Mouse (Mus musculus) forebrain, embryonic 14.5 days (tissue): ENCODE results near the gene Thbs3. TPM values are rescaled to one million over a fixed set of nuclear protein-coding genes. Genes with fewer than 3 reads are reported as not detected.

Source experiments
- ATAC-seq: fragments of 200-750 bp; cut with Nextera tagmentation; 2 replicates; pipeline ENCODE4 v1.8.0; 2017; ENCODE audit warnings: mild to moderate bottlenecking, moderate library complexity
- DNase-seq: peaks from one replicate; pipeline ENCODE4 v3.0.0-alpha.2; 2015; ENCODE audit warnings: low spot score
- H3K27ac ChIP-seq: fragments of 300-500 bp; sonication (generic); 2 replicates; pipeline ENCODE4 v1.5.1; 2014; ENCODE audit warnings: low read depth, mild to moderate bottlenecking, control low read depth, low read length, moderate library complexity
- H3K27me3 ChIP-seq: fragments of 300-500 bp; sonication (generic); replicated peaks from 2 replicates; pipeline ENCODE4 v1.6.1; 2014; ENCODE audit warnings: low read length, control low read depth, mixed read lengths; ENCODE audit not compliant: control insufficient read depth, insufficient read depth
- H3K36me3 ChIP-seq: fragments of 300-500 bp; sonication (generic); 2 replicates; pipeline ENCODE4 v1.6.1; 2014; ENCODE audit warnings: low read length, control low read depth; ENCODE audit not compliant: control insufficient read depth, insufficient read depth
- H3K4me1 ChIP-seq: fragments of 300-500 bp; sonication (generic); 2 replicates; pipeline ENCODE4 v1.6.1; 2014; ENCODE audit warnings: antibody characterized with exemption, low read length, control low read depth; ENCODE audit not compliant: control insufficient read depth, insufficient read depth
- H3K4me2 ChIP-seq: fragments of 300-500 bp; sonication (generic); 2 replicates; pipeline ENCODE4 v1.6.1; 2014; ENCODE audit warnings: mild to moderate bottlenecking, control low read depth, low read length
- H3K4me3 ChIP-seq: fragments of 300-500 bp; sonication (generic); 2 replicates; pipeline ENCODE4 v1.5.1; 2014; ENCODE audit warnings: low read depth, low read length, control low read depth
- H3K9ac ChIP-seq: fragments of 300-500 bp; sonication (generic); 2 replicates; pipeline ENCODE4 v1.6.1; 2014; ENCODE audit warnings: mild to moderate bottlenecking, low read length, control low read depth, moderate library complexity
- H3K9me3 ChIP-seq: fragments of 300-500 bp; sonication (generic); replicated peaks from 2 replicates; pipeline ENCODE4 v1.6.1; 2016; ENCODE audit warnings: low read length, control low read depth, mixed read lengths; ENCODE audit not compliant: control insufficient read depth
- WGBS: fragments of 180-500 bp; shearing (Covaris S2); extraction: QIAGEN DNeasy Blood & Tissue Kit; methylation state at CpG from one replicate; pipeline ENCODE4 v1.1.7; 2014; 5-methylcytosine and 5-hydroxymethylcytosine counted together
- polyA plus RNA-seq: library from polyadenylated mRNA; unstranded; fragments of >200 nt; fragmentation: Nextera tagmentation; extraction: Ambion mirVana; gene quantifications from 2 replicates; pipeline ENCODE4 v1.2.1, GENCODE M21; 2014

Gene Thbs3
- polyA plus RNA-seq, 1 experiment from 2014 or later: 57.2 TPM

- Histone ChIP-seq H3K9me3 (no peaks in the 10 kb centered on the region), H3K4me2 (no peak overlapping the region), H3K4me1 (no peaks in the 10 kb centered on the region), H3K36me3 (peaks cover 8% of the 10 kb centered on the region; the same call in 1 of the 2 replicates), H3K27me3 (no peaks in the 10 kb centered on the region), H3K9ac (no peak overlapping the region), H3K27ac (no peak overlapping the region), H3K4me3 (no peak overlapping the region)
- 94% methylated on average over 8 of the region's 8 CpGs for WGBS
- no peak for ATAC-seq
- no peak for DNase-seq
Measured at GRCm38 (mm10) chr3:89190436-89190835, 24.5 kb upstream of the Thbs3 start.

GRCm38 (mm10) chr3:89193351-89193750, 21.6 kb upstream of the Thbs3 start:
- Histone ChIP-seq H3K9ac (no peak overlapping the region), H3K9me3 (no peaks in the 10 kb centered on the region), H3K4me2 (no peak overlapping the region), H3K27ac (no peak overlapping the region), H3K27me3 (no peaks in the 10 kb centered on the region), H3K4me3 (no peak overlapping the region), H3K36me3 (peaks cover 5% of the 10 kb centered on the region; the same call in 1 of the 2 replicates), H3K4me1 (peaks cover 5% of the 10 kb centered on the region)
- ATAC-seq: no peak
- WGBS: 68% methylated on average over 1 of the region's 1 CpGs
- DNase-seq: no peak

- H3K4me2 ChIP-seq: no peak overlapping the region
- H3K27ac ChIP-seq: no peak overlapping the region
- H3K9me3 ChIP-seq: no peaks in the 10 kb centered on the region
- DNase-seq (no peak), ATAC-seq (no peak)
- no peak overlapping the region for H3K4me3 ChIP-seq
- no peak overlapping the region for H3K9ac ChIP-seq
- H3K36me3 ChIP-seq: no peaks in the 10 kb centered on the region
- H3K4me1 ChIP-seq: peaks cover 5% of the 10 kb centered on the region
- no peaks in the 10 kb centered on the region for H3K27me3 ChIP-seq
- WGBS: 90% methylated on average over 2 of the region's 2 CpGs
Measured at GRCm38 (mm10) chr3:89193853-89194252, 21.1 kb upstream of the Thbs3 start.

- Histone ChIP-seq H3K36me3 (no peaks in the 10 kb centered on the region), H3K9ac (peak overlapping the region; percentile 66), H3K4me1 (peaks cover 5% of the 10 kb centered on the region), H3K9me3 (no peaks in the 10 kb centered on the region), H3K27me3 (no peaks in the 10 kb centered on the region), H3K27ac (peak overlapping the region; percentile 60), H3K4me3 (peak overlapping the region; percentile 34), H3K4me2 (peak overlapping the region; percentile 67)
- DNase-seq (peak; percentile 95), ATAC-seq (peak; percentile 97)
- WGBS: 6% methylated on average over 33 of the region's 33 CpGs
Measured at GRCm38 (mm10) chr3:89195979-89196877, 18.8 kb upstream of the Thbs3 start.

GRCm38 (mm10) chr3:89199839-89200238, 15.1 kb upstream of the Thbs3 start:
- WGBS: 84% methylated on average over 3 of the region's 3 CpGs
- Histone ChIP-seq H3K27ac (no peak overlapping the region), H3K4me2 (no peak overlapping the region), H3K9me3 (no peaks in the 10 kb centered on the region), H3K4me3 (no peak overlapping the region), H3K36me3 (peaks cover 2% of the 10 kb centered on the region), H3K9ac (no peak overlapping the region), H3K27me3 (no peaks in the 10 kb centered on the region), H3K4me1 (peaks cover 9% of the 10 kb centered on the region)
- no peak for DNase-seq
- no peak for ATAC-seq

GRCm38 (mm10) chr3:89202253-89203141, 12.5 kb upstream of the Thbs3 start, which contains the start of gene Gba:
Gba (plus strand) TSS chr3:89202928.
- 28% methylated on average over 13 of the region's 13 CpGs for WGBS
- peak within 1 kb of the TSS; percentile 61 for H3K4me2 ChIP-seq
- DNase-seq (peak; percentile 96), ATAC-seq (peak; percentile 92)
- no peak within 1 kb of the TSS for H3K27ac ChIP-seq
- H3K27me3 ChIP-seq: no peaks in the 10 kb centered on the region
- H3K36me3 ChIP-seq: peaks cover 28% of the 10 kb centered on the region
- peak within 1 kb of the TSS; percentile 53 for H3K9ac ChIP-seq
- H3K4me1 ChIP-seq: peaks cover 4% of the 10 kb centered on the region
- H3K9me3 ChIP-seq: no peaks in the 10 kb centered on the region
- H3K4me3 ChIP-seq: peak within 1 kb of the TSS; percentile 43

- DNase-seq (no peak), ATAC-seq (peak; percentile 26; the same call in 1 of the 2 replicates)
- 37% methylated on average over 5 of the region's 5 CpGs for WGBS
- no peak overlapping the region for H3K27ac ChIP-seq
- H3K27me3 ChIP-seq: no peaks in the 10 kb centered on the region
- H3K36me3 ChIP-seq: peaks cover 34% of the 10 kb centered on the region
- peak overlapping the region; percentile 61 for H3K4me2 ChIP-seq
- peaks cover 4% of the 10 kb centered on the region for H3K4me1 ChIP-seq
- H3K9ac ChIP-seq: peak overlapping the region; percentile 53
- peak overlapping the region; percentile 43 for H3K4me3 ChIP-seq
- H3K9me3 ChIP-seq: no peaks in the 10 kb centered on the region
Measured at GRCm38 (mm10) chr3:89203142-89203514, 11.9 kb upstream of the Thbs3 start.

GRCm38 (mm10) chr3:89206079-89206478, 8.9 kb upstream of the Thbs3 start:
- no peaks in the 10 kb centered on the region for H3K9me3 ChIP-seq
- DNase-seq (no peak), ATAC-seq (no peak)
- WGBS: 91% methylated on average over 7 of the region's 7 CpGs
- H3K9ac ChIP-seq: no peak overlapping the region
- no peaks in the 10 kb centered on the region for H3K27me3 ChIP-seq
- H3K4me2 ChIP-seq: no peak overlapping the region
- no peak overlapping the region for H3K4me3 ChIP-seq
- H3K36me3 ChIP-seq: peaks cover 62% of the 10 kb centered on the region
- peaks cover 4% of the 10 kb centered on the region for H3K4me1 ChIP-seq
- H3K27ac ChIP-seq: no peak overlapping the region
